ENCODE assay signal across 20 mouse cellular contexts in the genomic region with DNA sequence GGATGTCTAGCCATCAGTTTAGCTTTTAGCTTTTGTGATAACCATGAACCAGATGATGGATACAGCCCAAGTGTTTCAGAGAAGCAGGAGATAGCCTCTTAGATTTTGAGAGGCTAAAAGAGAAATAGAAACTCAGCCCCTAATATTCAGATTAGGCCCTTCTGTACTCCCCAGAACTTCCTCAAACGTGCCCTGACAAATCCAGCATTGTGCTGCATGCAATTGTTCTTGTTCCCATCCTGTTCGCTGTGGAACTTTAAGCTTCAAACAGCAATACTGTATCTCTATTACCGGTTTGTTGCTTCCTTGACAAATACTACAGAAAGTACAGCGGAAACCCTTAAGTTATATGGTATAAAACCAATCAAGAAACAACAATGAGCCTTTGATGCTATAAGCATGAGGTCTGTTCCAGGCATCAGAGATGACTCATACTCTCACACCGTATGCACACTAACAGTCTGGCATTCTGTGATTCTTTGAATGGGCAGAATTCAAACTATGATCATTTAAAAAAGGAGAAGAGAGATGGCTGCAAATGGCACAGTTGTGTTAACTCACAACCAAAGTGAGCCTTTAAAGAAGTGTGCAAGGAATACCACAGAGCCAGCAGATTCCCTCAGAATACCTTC.
A peak's percentile ranks its signal among the peaks of the same experiment; 100 is the strongest.
DNase-seq lines count a peak whose midpoint lies in the region; TF ChIP-seq lines count a peak whose summit lies in the region.
"Had no signal": no experiment of that assay in that cellular context is flagged by ENCODE, and none has a peak within 500 bp of the region (broad histone marks: within the 10 kb centered on the region; RNA-seq: fewer than 3 reads in every experiment).

No protein-coding gene starts in this region.

- no peak for TF ChIP-seq POLR2A in liver, adult 2 months (IDR thresholded peaks at IDR 0.05; ENCODE audit: extremely low read depth, insufficient read depth, low read length)

- no peak overlapping the region for H3K9ac ChIP-seq in liver, adult 2 months (ENCODE audit: low read depth, low read length)
- H3K9ac ChIP-seq: embryonic facial prominence, embryonic 12.5 days; forebrain, embryonic 12.5 days; hindbrain, embryonic 14.5 days; intestine, embryonic 15.5 days had no signal

- H3K4me1 ChIP-seq in liver, adult 2 months (ENCODE audit: control insufficient read depth, insufficient read depth, low read length): peaks cover 2% of the 10 kb centered on the region; the same call in 1 of the 2 replicates
- H3K4me1 ChIP-seq: embryonic facial prominence, embryonic 12.5 days; intestine, embryonic 15.5 days had no signal

- no peaks in the 10 kb centered on the region for H3K27me3 ChIP-seq in liver, adult 2 months (ENCODE audit: control insufficient read depth, insufficient read depth, low read length)
- H3K27me3 ChIP-seq: embryonic facial prominence, embryonic 12.5 days; intestine, embryonic 15.5 days had no signal

- peak; percentile 43 for DNase-seq in heart, adult 11 months
- no peak for DNase-seq in heart, postnatal 14 days
- no peak for DNase-seq in liver, adult 2 months (ENCODE audit: extremely low read depth, low read depth, low spot score)
- no peak for DNase-seq in liver
- peak; percentile 50 for DNase-seq in brain, adult 2 months (ENCODE audit: low read depth, low spot score)
- DNase-seq in layer of hippocampus, adult 9-10 months (ENCODE audit: low spot score): no peak
- DNase-seq in cerebellum, adult 9-11 months: no peak
- DNase-seq: adrenal gland, adult 2 months; adrenal gland, postnatal 25 days; cerebellum, adult 11 months; cerebellum, adult 8-10 months; cerebellum, postnatal 25 days; gastrocnemius, adult 2 months; gastrocnemius, postnatal 25 days; heart, postnatal 10 days had no signal

- H3K4me3 ChIP-seq in liver, adult 2 months (ENCODE audit: insufficient read depth, low read depth, low read length): no peak overlapping the region
- H3K4me3 ChIP-seq: embryonic facial prominence, embryonic 12.5 days; forebrain, embryonic 12.5 days; gastrocnemius, adult 2 months; hindbrain, embryonic 10.5 days; intestine, embryonic 15.5 days had no signal

- H3K27ac ChIP-seq in liver, adult 2 months (replicated peaks; ENCODE audit: insufficient read depth, low read depth, low read length): peak overlapping the region; percentile 57
- H3K27ac ChIP-seq: embryonic facial prominence, embryonic 12.5 days; forebrain, embryonic 12.5 days; gastrocnemius, adult 2 months; hindbrain, embryonic 10.5 days; hindbrain, embryonic 14.5 days; intestine, embryonic 15.5 days had no signal

- intact Hi-C loops in heart, postnatal 14 days (cut with DNase I): no loop called here

- TF ChIP-seq CTCF in liver, adult 2 months (IDR thresholded peaks at IDR 0.05; ENCODE audit: low read depth, low read length): no peak

- no peaks in the 10 kb centered on the region for H3K36me3 ChIP-seq in liver, adult 2 months (ENCODE audit: control insufficient read depth, insufficient read depth, low read length)
- H3K36me3 ChIP-seq: embryonic facial prominence, embryonic 12.5 days; forebrain, embryonic 12.5 days; hindbrain, embryonic 10.5 days; intestine, embryonic 15.5 days had no signal

- no peaks in the 10 kb centered on the region for H3K79me2 ChIP-seq in liver, adult 2 months (ENCODE audit: control insufficient read depth, insufficient read depth, low read length)

- WGBS in liver, adult 2 months: 82% methylated on average over 5 of the region's 5 CpGs

Comparison
In these comparisons a context has a peak if more than half of its experiments do, and no peak if none do; other contexts are left out.
1. DNase-seq: peak in heart, adult 11 months (single experiment) and brain, adult 2 months (single experiment); none in heart, postnatal 14 days (0 of 2), liver, adult 2 months (single experiment), liver (single experiment), layer of hippocampus, adult 9-10 months (single experiment) and cerebellum, adult 9-11 months (single experiment).